Mouse (Mus musculus) midbrain, embryonic 11.5 days (tissue): ENCODE results near the gene Pga5. TPM values are rescaled to one million over a fixed set of nuclear protein-coding genes. Genes with fewer than 3 reads are reported as not detected.

ENCODE experiments used
- ATAC-seq: fragments of 200-750 bp; cut with Nextera tagmentation; 2 replicates; pipeline ENCODE4 v1.8.0; 2017; ENCODE audit warnings: moderate TSS enrichment, moderate library complexity; ENCODE audit not compliant: low FRiP score
- DNase-seq: peaks from one replicate; pipeline ENCODE4 v3.0.0; 2015; ENCODE audit warnings: low spot score; ENCODE audit errors: missing footprints
- H3K27ac ChIP-seq: fragments of 300-500 bp; sonication (generic); 2 replicates; pipeline ENCODE4 v1.5.1; 2014; ENCODE audit warnings: low read depth, low read length
- H3K27me3 ChIP-seq: fragments of 300-500 bp; sonication (generic); 2 replicates; pipeline ENCODE4 v1.6.1; 2014; ENCODE audit warnings: mild to moderate bottlenecking, low read length, moderate library complexity, mixed read lengths; ENCODE audit not compliant: control insufficient read depth, insufficient read depth
- H3K36me3 ChIP-seq: fragments of 300-500 bp; sonication (generic); 2 replicates; pipeline ENCODE4 v1.6.1; 2014; ENCODE audit warnings: mild to moderate bottlenecking, low read length, moderate library complexity, mixed read lengths; ENCODE audit not compliant: control insufficient read depth, insufficient read depth
- H3K4me1 ChIP-seq: fragments of 300-500 bp; sonication (generic); 2 replicates; pipeline ENCODE4 v1.6.1; 2014; ENCODE audit warnings: low read length; ENCODE audit not compliant: control insufficient read depth, insufficient read depth
- H3K4me2 ChIP-seq: fragments of 300-500 bp; sonication (generic); 2 replicates; pipeline ENCODE4 v1.6.1; 2014; ENCODE audit warnings: mild to moderate bottlenecking, moderate library complexity
- H3K4me3 ChIP-seq: fragments of 300-500 bp; sonication (generic); 2 replicates; pipeline ENCODE4 v1.5.1; 2014; ENCODE audit warnings: low read depth, low read length
- H3K9ac ChIP-seq: fragments of 300-500 bp; sonication (generic); 2 replicates; pipeline ENCODE4 v1.6.1; 2014; ENCODE audit warnings: low read length
- H3K9me3 ChIP-seq: fragments of 300-500 bp; sonication (generic); 2 replicates; pipeline ENCODE4 v1.6.1; 2016; ENCODE audit warnings: low read length; ENCODE audit not compliant: control insufficient read depth
- WGBS: fragments of 180-500 bp; shearing (Covaris S2); extraction: QIAGEN DNeasy Blood & Tissue Kit; methylation state at CpG from one replicate; pipeline ENCODE4 v1.1.7; 2014; 5-methylcytosine and 5-hydroxymethylcytosine counted together
- polyA plus RNA-seq: library from polyadenylated mRNA; unstranded; fragments of >200 nt; fragmentation: Nextera tagmentation; extraction: Ambion mirVana; gene quantifications from 2 replicates; pipeline ENCODE4 v1.2.1, GENCODE M21; 2014

The Pga5 gene
- polyA plus RNA-seq, 1 experiment from 2014 or later = not detected

- WGBS = 88% methylated on average over 10 of the region's 10 CpGs
- no peak for ATAC-seq
- no peak overlapping the region for H3K4me3 ChIP-seq
- no peak overlapping the region for H3K4me2 ChIP-seq
- H3K4me1 ChIP-seq = peaks cover 22% of the 10 kb centered on the region
- H3K9ac ChIP-seq = no peak overlapping the region
- no peaks in the 10 kb centered on the region for H3K27me3 ChIP-seq
- no peaks in the 10 kb centered on the region for H3K36me3 ChIP-seq
- H3K9me3 ChIP-seq = no peaks in the 10 kb centered on the region
- H3K27ac ChIP-seq = no peak overlapping the region
- DNase-seq = no peak
These were observed 16.2 kb upstream of the Pga5 start for GRCm38 (mm10) chr19:10693926-10694682.

- Histone ChIP-seq H3K9ac (no peak overlapping the region), H3K36me3 (no peaks in the 10 kb centered on the region), H3K4me2 (no peak overlapping the region), H3K4me3 (no peak overlapping the region), H3K4me1 (peaks cover 25% of the 10 kb centered on the region), H3K9me3 (no peaks in the 10 kb centered on the region), H3K27ac (no peak overlapping the region), H3K27me3 (no peaks in the 10 kb centered on the region)
- ATAC-seq = no peak
- 90% methylated on average over 4 of the region's 4 CpGs for WGBS
- DNase-seq = no peak
These were observed 14.5 kb upstream of the Pga5 start for GRCm38 (mm10) chr19:10692361-10692760.

GRCm38 (mm10) chr19:10691660-10692059, 13.8 kb upstream of the Pga5 start:
- Histone ChIP-seq H3K4me2 (no peak overlapping the region), H3K4me1 (peaks cover 25% of the 10 kb centered on the region), H3K9me3 (no peaks in the 10 kb centered on the region), H3K27me3 (no peaks in the 10 kb centered on the region), H3K36me3 (no peaks in the 10 kb centered on the region), H3K27ac (no peak overlapping the region), H3K9ac (no peak overlapping the region), H3K4me3 (no peak overlapping the region)
- no peak for DNase-seq
- 82% methylated on average over 3 of the region's 3 CpGs for WGBS
- no peak for ATAC-seq

GRCm38 (mm10) chr19:10691121-10691520, 13.2 kb upstream of the Pga5 start:
- no peak overlapping the region for H3K27ac ChIP-seq
- H3K36me3 ChIP-seq = no peaks in the 10 kb centered on the region
- no peak for DNase-seq
- no peak overlapping the region for H3K4me3 ChIP-seq
- H3K4me2 ChIP-seq = no peak overlapping the region
- ATAC-seq = no peak
- H3K4me1 ChIP-seq = peaks cover 25% of the 10 kb centered on the region
- 95% methylated on average over 4 of the region's 4 CpGs for WGBS
- no peaks in the 10 kb centered on the region for H3K9me3 ChIP-seq
- no peak overlapping the region for H3K9ac ChIP-seq
- no peaks in the 10 kb centered on the region for H3K27me3 ChIP-seq

- Histone ChIP-seq H3K9ac (no peak overlapping the region), H3K27me3 (no peaks in the 10 kb centered on the region), H3K27ac (no peak overlapping the region), H3K9me3 (no peaks in the 10 kb centered on the region), H3K4me1 (peaks cover 18% of the 10 kb centered on the region), H3K4me3 (no peak overlapping the region), H3K36me3 (no peaks in the 10 kb centered on the region), H3K4me2 (no peak overlapping the region)
- 91% methylated on average over 3 of the region's 3 CpGs for WGBS
- no peak for DNase-seq
- ATAC-seq = no peak
These were observed 12.5 kb upstream of the Pga5 start for GRCm38 (mm10) chr19:10690336-10690735.

GRCm38 (mm10) chr19:10689470-10690166, 11.7 kb upstream of the Pga5 start:
- Histone ChIP-seq H3K4me3 (peak overlapping the region; percentile 82), H3K9ac (peak overlapping the region; percentile 88), H3K9me3 (no peaks in the 10 kb centered on the region), H3K27ac (no peak overlapping the region; the same call in 1 of the 2 replicates), H3K36me3 (no peaks in the 10 kb centered on the region), H3K4me1 (peaks cover 16% of the 10 kb centered on the region), H3K27me3 (no peaks in the 10 kb centered on the region), H3K4me2 (peak overlapping the region; percentile 70)
- 67% methylated on average over 5 of the region's 5 CpGs for WGBS
- ATAC-seq (no peak), DNase-seq (peak; percentile 86)

GRCm38 (mm10) chr19:10688537-10689352, 10.9 kb upstream of the Pga5 start, which contains the start of gene Vps37c:
TSS of gene Vps37c (plus strand) at chr19:10688735.
- no peaks in the 10 kb centered on the region for H3K36me3 ChIP-seq
- peak within 1 kb of the TSS; percentile 70 for H3K4me2 ChIP-seq
- H3K27ac ChIP-seq = peak within 1 kb of the TSS; percentile 92
- H3K9me3 ChIP-seq = no peaks in the 10 kb centered on the region
- under 1% methylated on average over 74 of the region's 74 CpGs for WGBS
- ATAC-seq (peak; percentile 94), DNase-seq (peak; percentile 99)
- H3K4me3 ChIP-seq = peak within 1 kb of the TSS; percentile 82
- H3K9ac ChIP-seq = peak within 1 kb of the TSS; percentile 88
- no peaks in the 10 kb centered on the region for H3K27me3 ChIP-seq
- H3K4me1 ChIP-seq = peaks cover 16% of the 10 kb centered on the region

- no peak overlapping the region for H3K4me3 ChIP-seq
- H3K4me2 ChIP-seq = no peak overlapping the region
- WGBS = 67% methylated on average over 2 of the region's 2 CpGs
- H3K27me3 ChIP-seq = no peaks in the 10 kb centered on the region
- H3K4me1 ChIP-seq = peaks cover 16% of the 10 kb centered on the region
- H3K36me3 ChIP-seq = no peaks in the 10 kb centered on the region
- no peak for DNase-seq
- ATAC-seq = no peak
- no peak overlapping the region for H3K27ac ChIP-seq
- H3K9ac ChIP-seq = no peak overlapping the region
- no peaks in the 10 kb centered on the region for H3K9me3 ChIP-seq
These were observed 7.9 kb upstream of the Pga5 start for GRCm38 (mm10) chr19:10685727-10686126.
